Mouse (Mus musculus) intestine, embryonic 14.5 days (tissue): ENCODE data around the gene Hmgn3. TPM values are rescaled to one million over a fixed set of nuclear protein-coding genes. Genes with fewer than 3 reads are reported as not detected.

Experiments
- ATAC-seq: fragments of 200-750 bp; cut with Nextera tagmentation; replicated peaks from 2 replicates; pipeline ENCODE4 v1.8.0; 2017; ENCODE audit warnings: low read depth, moderate number of reproducible peaks, moderate TSS enrichment, moderate library complexity; ENCODE audit not compliant: low FRiP score, low TSS enrichment
- DNase-seq: peaks from one replicate; pipeline ENCODE4 v3.0.0-alpha.2; 2018; ENCODE audit warnings: low spot score
- H3K27ac ChIP-seq: fragments of 300-500 bp; sonication (generic); 2 replicates; pipeline ENCODE4 v1.5.1; 2014; ENCODE audit warnings: low read depth, mild to moderate bottlenecking, control low read depth
- H3K27me3 ChIP-seq: fragments of 300-500 bp; sonication (generic); replicated peaks from 2 replicates; pipeline ENCODE4 v1.6.1; 2014; ENCODE audit warnings: low read length, control low read depth; ENCODE audit not compliant: control insufficient read depth, insufficient read depth
- H3K36me3 ChIP-seq: fragments of 300-500 bp; sonication (generic); 2 replicates; pipeline ENCODE4 v1.6.1; 2014; ENCODE audit warnings: low read length, control low read depth; ENCODE audit not compliant: control insufficient read depth, insufficient read depth
- H3K4me1 ChIP-seq: fragments of 300-500 bp; sonication (generic); replicated peaks from 2 replicates; pipeline ENCODE4 v1.6.1; 2014; ENCODE audit warnings: low read length, control low read depth, mixed read lengths; ENCODE audit not compliant: control insufficient read depth, insufficient read depth
- H3K4me2 ChIP-seq: fragments of 300-500 bp; sonication (generic); 2 replicates; pipeline ENCODE4 v1.6.1; 2014; ENCODE audit warnings: low read length
- H3K4me3 ChIP-seq: fragments of 300-500 bp; sonication (generic); 2 replicates; pipeline ENCODE4 v1.5.1; 2014; ENCODE audit warnings: low read depth, low read length, control low read depth, mixed read lengths
- H3K9ac ChIP-seq: fragments of 300-500 bp; sonication (generic); 2 replicates; pipeline ENCODE4 v1.6.1; 2014; ENCODE audit warnings: mild to moderate bottlenecking, low read length
- H3K9me3 ChIP-seq: fragments of 300-500 bp; sonication (generic); 2 replicates; pipeline ENCODE4 v1.6.1; 2016; ENCODE audit warnings: low read length, control low read depth; ENCODE audit not compliant: control insufficient read depth
- WGBS: fragments of 180-500 bp; shearing (Covaris S2); extraction: QIAGEN DNeasy Blood & Tissue Kit; methylation state at CpG from one replicate; pipeline ENCODE4 v1.1.7; 2014; 5-methylcytosine and 5-hydroxymethylcytosine counted together
- polyA plus RNA-seq: library from polyadenylated mRNA; unstranded; fragments of >200 nt; fragmentation: Nextera tagmentation; extraction: Ambion mirVana; gene quantifications from 2 replicates; pipeline ENCODE4 v1.2.1, GENCODE M21; 2014

The Hmgn3 gene
- polyA plus RNA-seq, 1 experiment from 2014 or later: 71.6 TPM

DNA sequence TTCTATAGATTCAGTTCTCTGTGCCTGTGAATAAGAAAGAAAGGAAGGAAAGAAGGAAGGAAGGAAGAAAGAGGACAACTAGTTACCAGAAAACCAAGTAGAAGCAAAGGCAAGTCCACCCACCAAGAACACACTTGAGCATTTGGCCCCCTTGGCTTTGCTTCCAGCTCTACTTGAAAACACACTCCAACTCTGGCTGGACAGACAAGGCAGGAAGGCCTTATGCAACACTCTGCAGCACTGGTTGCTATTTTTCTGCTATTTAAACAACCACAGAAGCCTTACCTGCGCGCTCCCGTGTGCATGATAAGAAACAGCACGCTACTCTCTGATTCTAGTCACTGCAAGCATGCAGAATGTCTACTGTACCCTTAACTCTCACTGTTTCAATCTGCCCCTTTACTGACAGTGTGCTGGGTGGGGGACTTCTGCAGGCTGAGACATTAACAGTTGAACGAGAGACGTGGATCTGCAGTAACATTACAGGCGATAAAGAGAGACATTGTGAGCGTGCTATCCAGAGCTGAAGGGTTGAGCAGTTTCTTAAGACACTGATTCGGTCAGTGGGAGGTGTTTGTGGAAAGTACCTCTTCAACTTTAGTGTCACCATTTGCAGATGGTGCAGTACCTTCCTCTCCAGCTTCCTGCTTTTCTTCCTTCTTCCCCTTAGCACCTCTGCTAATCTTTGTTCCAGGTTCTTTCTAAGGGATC lies 35.9 kb downstream of the Hmgn3 start:
- Histone ChIP-seq H3K9me3 (no peaks in the 10 kb centered on the region), H3K4me3 (no peak overlapping the region), H3K27ac (no peak overlapping the region), H3K27me3 (no peaks in the 10 kb centered on the region), H3K4me1 (no peaks in the 10 kb centered on the region), H3K4me2 (no peak overlapping the region), H3K9ac (no peak overlapping the region), H3K36me3 (no peaks in the 10 kb centered on the region)
- ATAC-seq (no peak), DNase-seq (no peak)
- WGBS: 87% methylated on average over 9 of the region's 9 CpGs

- ATAC-seq: no peak
- 86% methylated on average over 6 of the region's 6 CpGs for WGBS
Observed at GRCm38 (mm10) chr9:83109705-83110104, 36.8 kb downstream of the Hmgn3 start.

DNA sequence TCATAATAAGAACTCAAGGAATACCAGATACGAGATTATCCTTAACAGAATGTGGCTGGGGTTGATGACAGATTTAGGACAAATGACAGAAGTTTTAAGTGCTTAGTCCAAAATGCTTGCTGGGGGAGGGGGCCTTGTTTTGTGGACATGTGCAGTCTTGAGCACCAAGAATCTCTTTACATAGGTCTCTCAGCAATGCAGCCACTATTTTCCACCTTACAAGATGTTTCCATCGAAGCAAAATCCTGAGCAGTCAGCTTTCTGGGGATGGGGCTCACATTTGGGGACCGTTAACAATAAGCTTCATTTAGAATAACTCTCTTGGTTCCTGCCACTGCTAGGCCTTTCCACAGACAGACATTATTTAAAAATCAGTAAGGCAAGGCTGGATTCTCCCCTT lies 37.7 kb downstream of the Hmgn3 start:
- Histone ChIP-seq H3K9ac (no peak overlapping the region), H3K4me3 (no peak overlapping the region), H3K36me3 (no peaks in the 10 kb centered on the region), H3K27ac (no peak overlapping the region), H3K4me2 (no peak overlapping the region), H3K9me3 (no peaks in the 10 kb centered on the region), H3K4me1 (no peaks in the 10 kb centered on the region), H3K27me3 (no peaks in the 10 kb centered on the region)
- no peak for ATAC-seq
- 67% methylated on average over 3 of the region's 3 CpGs for WGBS
- no peak for DNase-seq

More at GRCm38 (mm10) chr9:83109705-83110104, 36.8 kb downstream of the Hmgn3 start:
- no peaks in the 10 kb centered on the region for H3K36me3 ChIP-seq
- H3K4me3 ChIP-seq: no peak overlapping the region
- H3K4me2 ChIP-seq: no peak overlapping the region
- no peak overlapping the region for H3K27ac ChIP-seq
- H3K27me3 ChIP-seq: no peaks in the 10 kb centered on the region
- no peak overlapping the region for H3K9ac ChIP-seq
- H3K9me3 ChIP-seq: no peaks in the 10 kb centered on the region
- DNase-seq: no peak
- H3K4me1 ChIP-seq: no peaks in the 10 kb centered on the region

GRCm38 (mm10) chr9:83103785-83104184 lies 42.7 kb downstream of the Hmgn3 start:
- WGBS: 92% methylated on average over 3 of the region's 3 CpGs
- no peak for ATAC-seq
- H3K4me3 ChIP-seq: no peak overlapping the region
- no peaks in the 10 kb centered on the region for H3K4me1 ChIP-seq
- no peak for DNase-seq
- H3K36me3 ChIP-seq: no peaks in the 10 kb centered on the region
- no peak overlapping the region for H3K4me2 ChIP-seq
- H3K27ac ChIP-seq: no peak overlapping the region
- H3K27me3 ChIP-seq: no peaks in the 10 kb centered on the region
- H3K9ac ChIP-seq: no peak overlapping the region
- H3K9me3 ChIP-seq: no peaks in the 10 kb centered on the region

DNA sequence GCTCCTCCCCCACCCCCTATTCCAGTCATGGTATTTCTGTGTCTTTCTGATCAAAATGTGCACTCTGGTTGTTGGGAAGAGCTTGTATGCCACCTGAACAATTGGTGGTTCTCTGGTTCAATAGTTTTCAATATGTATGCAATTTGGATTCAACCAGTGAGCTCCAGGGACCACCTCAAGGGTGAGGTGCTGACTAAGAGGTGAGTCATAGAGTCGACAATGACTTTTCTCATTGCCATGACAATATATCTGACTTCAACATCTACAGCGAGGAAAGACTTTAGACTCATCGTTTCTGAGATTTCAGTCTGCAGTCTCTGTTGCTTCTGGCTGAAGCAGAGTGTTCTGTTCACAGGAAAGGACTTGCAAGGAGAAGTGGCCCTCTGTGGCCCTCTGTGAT lies 44.8 kb downstream of the Hmgn3 start:
- Histone ChIP-seq H3K27ac (no peak overlapping the region), H3K4me3 (no peak overlapping the region), H3K4me1 (no peaks in the 10 kb centered on the region), H3K36me3 (no peaks in the 10 kb centered on the region), H3K27me3 (no peaks in the 10 kb centered on the region), H3K4me2 (no peak overlapping the region), H3K9ac (no peak overlapping the region), H3K9me3 (no peaks in the 10 kb centered on the region)
- no peak for DNase-seq
- 92% methylated on average over 3 of the region's 3 CpGs for WGBS
- no peak for ATAC-seq

DNA sequence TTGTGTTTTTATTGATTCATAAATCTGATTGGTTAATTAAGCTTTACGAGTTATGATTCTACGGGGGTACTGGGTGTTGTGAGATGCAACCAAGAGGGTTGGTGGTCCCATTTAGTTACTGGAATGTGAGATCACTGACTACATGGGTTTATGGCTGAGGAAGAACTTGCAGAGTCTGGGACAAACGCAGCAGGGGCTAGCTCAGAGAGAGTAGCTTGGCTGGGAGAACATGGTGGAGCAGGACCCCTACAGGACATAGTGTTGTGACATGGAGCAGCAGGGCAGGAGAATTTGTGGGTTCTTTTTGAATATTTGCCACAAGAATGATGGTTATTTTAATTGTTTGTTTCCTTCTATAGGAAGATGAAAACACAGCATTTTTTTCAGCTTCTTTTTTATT lies 45.7 kb downstream of the Hmgn3 start:
- H3K4me3 ChIP-seq: no peak overlapping the region
- H3K9ac ChIP-seq: no peak overlapping the region
- ATAC-seq (no peak), DNase-seq (no peak)
- no peaks in the 10 kb centered on the region for H3K9me3 ChIP-seq
- H3K36me3 ChIP-seq: no peaks in the 10 kb centered on the region
- no peaks in the 10 kb centered on the region for H3K27me3 ChIP-seq
- H3K27ac ChIP-seq: no peak overlapping the region
- no peak overlapping the region for H3K4me2 ChIP-seq
- H3K4me1 ChIP-seq: no peaks in the 10 kb centered on the region
- WGBS: 82% methylated on average over 3 of the region's 3 CpGs

GRCm38 (mm10) chr9:83098652-83099307 lies 47.7 kb downstream of the Hmgn3 start:
- no peak overlapping the region for H3K4me2 ChIP-seq
- H3K27ac ChIP-seq: no peak overlapping the region
- ATAC-seq (no peak), DNase-seq (no peak)
- H3K9me3 ChIP-seq: no peaks in the 10 kb centered on the region
- no peak overlapping the region for H3K9ac ChIP-seq
- WGBS: 89% methylated on average over 12 of the region's 12 CpGs
- no peaks in the 10 kb centered on the region for H3K4me1 ChIP-seq
- H3K27me3 ChIP-seq: no peaks in the 10 kb centered on the region
- no peak overlapping the region for H3K4me3 ChIP-seq
- no peaks in the 10 kb centered on the region for H3K36me3 ChIP-seq

DNA sequence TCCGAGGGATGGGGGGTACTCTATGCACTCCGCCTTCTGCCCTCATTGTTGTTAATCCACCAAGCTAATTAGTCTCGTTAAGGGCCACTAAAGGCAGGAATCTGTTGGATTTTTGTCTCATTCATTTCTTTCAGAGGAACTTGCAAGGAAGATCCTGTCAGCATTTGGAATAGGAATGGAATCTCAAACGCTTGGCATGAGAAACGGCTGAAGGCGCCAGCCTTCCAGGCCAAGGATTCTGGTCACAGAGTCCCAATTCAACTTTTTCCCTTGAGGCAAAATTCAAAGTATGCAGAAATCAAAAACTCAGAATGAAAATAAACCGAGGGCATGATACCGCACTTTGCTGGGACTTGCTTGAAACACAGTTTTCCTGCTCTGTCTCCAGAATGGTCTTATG lies 48.7 kb downstream of the Hmgn3 start:
- Histone ChIP-seq H3K4me2 (no peak overlapping the region), H3K36me3 (no peaks in the 10 kb centered on the region), H3K9me3 (no peaks in the 10 kb centered on the region), H3K27me3 (no peaks in the 10 kb centered on the region), H3K4me1 (no peaks in the 10 kb centered on the region), H3K9ac (no peak overlapping the region), H3K27ac (no peak overlapping the region), H3K4me3 (no peak overlapping the region)
- no peak for DNase-seq
- WGBS: 79% methylated on average over 8 of the region's 8 CpGs
- ATAC-seq: no peak
